Mouse (Mus musculus) large intestine, adult 2 months (tissue): ENCODE data around the gene Reln. TPM values are rescaled to one million over a fixed set of nuclear protein-coding genes. Genes with fewer than 3 reads are reported as not detected.

Source experiments
- DNase-seq: peaks from one replicate; pipeline ENCODE4 v3.0.0-alpha.2; 2012; ENCODE audit warnings: low read depth, low spot score
- WGBS: fragments of 180-500 bp; shearing (Covaris S2); methylation state at CpG from one replicate; pipeline ENCODE4 v1.1.7; 2018; 5-methylcytosine and 5-hydroxymethylcytosine counted together
- polyA plus RNA-seq: library from polyadenylated mRNA; depleted of rRNA; stranded (reverse); fragments of >200 nt; gene quantifications from 2 replicates; pipeline ENCODE4 v1.2.3, GENCODE M21; 2012

Reln gene
- polyA plus RNA-seq, 1 experiment = 5.9 TPM

GRCm38 (mm10) chr5:22245056-22245455, 99.4 kb downstream of the Reln start:
- no peak for DNase-seq
- WGBS = 78% methylated on average over 1 of the region's 1 CpGs

- WGBS = 79% methylated on average over 2 of the region's 2 CpGs
- no peak for DNase-seq
These were observed 101.0 kb downstream of the Reln start for GRCm38 (mm10) chr5:22243538-22243937.

- DNase-seq = no peak
- 69% methylated on average over 4 of the region's 4 CpGs for WGBS
These were observed 102.9 kb downstream of the Reln start for GRCm38 (mm10) chr5:22241560-22241959.

GRCm38 (mm10) chr5:22236801-22237200, 107.7 kb downstream of the Reln start:
- 60% methylated on average over 6 of the region's 6 CpGs for WGBS
- no peak for DNase-seq

GRCm38 (mm10) chr5:22224515-22224914, 120.0 kb downstream of the Reln start:
- DNase-seq = no peak
- 73% methylated on average over 4 of the region's 4 CpGs for WGBS

- WGBS = 82% methylated on average over 2 of the region's 2 CpGs
- no peak for DNase-seq
These were observed 120.6 kb downstream of the Reln start for GRCm38 (mm10) chr5:22223940-22224339.

GRCm38 (mm10) chr5:22208311-22209021, 136.0 kb downstream of the Reln start:
- WGBS = 70% methylated on average over 8 of the region's 8 CpGs
- DNase-seq = no peak

GRCm38 (mm10) chr5:22197926-22198325, 146.6 kb downstream of the Reln start:
- WGBS = 67% methylated on average over 2 of the region's 2 CpGs
- DNase-seq = no peak

GRCm38 (mm10) chr5:22196891-22197290, 147.6 kb downstream of the Reln start:
- DNase-seq = no peak
- WGBS = 65% methylated on average over 2 of the region's 2 CpGs

- WGBS = 56% methylated on average over 4 of the region's 4 CpGs
- DNase-seq = no peak
These were observed 148.0 kb downstream of the Reln start for GRCm38 (mm10) chr5:22196476-22196875.

- no peak for DNase-seq
- WGBS = 78% methylated on average over 8 of the region's 8 CpGs
These were observed 149.1 kb downstream of the Reln start for GRCm38 (mm10) chr5:22195352-22195941.

GRCm38 (mm10) chr5:22191784-22192183, 152.7 kb downstream of the Reln start:
- 86% methylated on average over 7 of the region's 7 CpGs for WGBS
- DNase-seq = no peak

- 35% methylated on average over 3 of the region's 3 CpGs for WGBS
- DNase-seq = no peak
These were observed 154.2 kb downstream of the Reln start for GRCm38 (mm10) chr5:22190333-22190732.

GRCm38 (mm10) chr5:22187599-22187998, 156.9 kb downstream of the Reln start:
- no peak for DNase-seq
- WGBS = 73% methylated on average over 3 of the region's 3 CpGs

- 63% methylated on average over 5 of the region's 5 CpGs for WGBS
- DNase-seq = no peak
These were observed 168.0 kb downstream of the Reln start for GRCm38 (mm10) chr5:22176480-22176879.

GRCm38 (mm10) chr5:22171336-22171735, 173.2 kb downstream of the Reln start:
- 68% methylated on average over 5 of the region's 5 CpGs for WGBS

GRCm38 (mm10) chr5:22164060-22164934, 180.2 kb downstream of the Reln start:
- DNase-seq = no peak
- 61% methylated on average over 10 of the region's 10 CpGs for WGBS

More at GRCm38 (mm10) chr5:22171336-22171735, 173.2 kb downstream of the Reln start:
- no peak for DNase-seq

GRCm38 (mm10) chr5:22160935-22161334, 183.6 kb downstream of the Reln start:
- WGBS = 24% methylated on average over 2 of the region's 2 CpGs
- no peak for DNase-seq

- 79% methylated on average over 11 of the region's 11 CpGs for WGBS
- DNase-seq = no peak
These were observed 185.7 kb downstream of the Reln start for GRCm38 (mm10) chr5:22158754-22159153.

GRCm38 (mm10) chr5:22153601-22154000, 190.9 kb downstream of the Reln start:
- no peak for DNase-seq
- 52% methylated on average over 6 of the region's 6 CpGs for WGBS
